Mouse (Mus musculus) heart, adult 2 months (tissue): ENCODE measurements at regions not wholly inside any gene's neighbourhood (a gene's known extent, or its start where the extent isn't known, plus 50 kb on each side); places are given as distances from the start of the nearest gene placed in this dataset.

Experiments used
- CTCF ChIP-seq: fragments of 200-600 bp; IDR thresholded peaks from 2 replicates; pipeline ENCODE4 v1.8.1; 2022; ENCODE audit warnings: antibody characterized with exemption, mild to moderate bottlenecking, moderate library complexity
- POLR2A ChIP-seq: fragments of 200-500 bp; IDR thresholded peaks from 2 replicates; pipeline ENCODE4 v1.6.1; 2011; ENCODE audit warnings: mild to moderate bottlenecking, low read depth, low read length, control low read depth; ENCODE audit not compliant: insufficient read depth

DNA sequence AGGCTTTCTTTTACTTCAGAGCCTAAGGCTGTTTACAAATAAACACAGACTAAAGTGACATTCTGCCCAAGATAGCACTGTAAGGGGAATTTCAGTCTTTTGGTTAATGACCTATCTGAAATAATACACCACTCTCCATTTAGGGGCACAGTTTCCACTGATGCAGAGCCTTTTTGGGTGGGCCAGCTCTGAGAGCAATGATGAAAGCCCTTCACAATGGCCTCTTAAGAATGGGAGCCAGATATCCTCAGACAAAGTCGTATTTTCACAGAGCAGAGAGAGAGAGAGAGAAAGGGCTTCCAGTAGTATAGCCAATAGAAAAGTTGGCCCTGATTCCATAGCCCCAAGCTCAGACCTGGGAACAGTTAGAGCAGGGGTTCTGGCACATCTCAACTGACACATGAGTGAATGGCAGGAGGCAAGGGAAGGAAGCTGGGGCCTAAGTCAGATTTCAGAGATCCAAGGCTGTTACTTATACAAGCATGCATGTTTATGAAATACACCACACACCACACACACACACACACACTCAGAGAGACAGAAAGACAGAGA is 77.1 kb upstream of the Dlx6 start:
- TF ChIP-seq POLR2A = no peak
- no peak for TF ChIP-seq CTCF
